Mouse (Mus musculus): Measurements from ENCODE around the gene Mast4. TPM values are rescaled to one million over a fixed set of nuclear protein-coding genes. Genes with fewer than 3 reads are reported as not detected.

The Mast4 gene
- polyA plus RNA-seq, 1 experiment = 7.9 TPM

DNA sequence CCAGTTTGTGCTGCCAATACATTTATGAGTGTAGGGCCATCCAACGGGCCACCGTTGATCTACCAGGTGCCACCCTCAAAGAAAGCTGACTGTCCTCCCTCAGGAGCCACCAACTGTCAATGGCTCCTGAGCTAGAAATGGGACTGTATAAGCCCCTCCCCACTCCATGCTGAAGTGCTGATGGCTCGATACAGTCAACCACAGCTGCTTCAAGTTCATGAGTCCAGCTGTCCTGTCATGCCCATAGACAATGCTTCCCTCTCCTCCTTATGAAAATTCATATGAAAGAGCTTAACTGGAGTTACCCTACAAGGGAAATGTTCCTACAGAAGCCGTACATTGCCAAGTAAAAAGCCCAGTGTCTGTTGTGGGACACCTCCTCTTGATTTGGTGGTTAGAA is 93.2 kb downstream of the Mast4 start:
- DNase-seq (ENCODE audit: low read depth) = no peak

DNA sequence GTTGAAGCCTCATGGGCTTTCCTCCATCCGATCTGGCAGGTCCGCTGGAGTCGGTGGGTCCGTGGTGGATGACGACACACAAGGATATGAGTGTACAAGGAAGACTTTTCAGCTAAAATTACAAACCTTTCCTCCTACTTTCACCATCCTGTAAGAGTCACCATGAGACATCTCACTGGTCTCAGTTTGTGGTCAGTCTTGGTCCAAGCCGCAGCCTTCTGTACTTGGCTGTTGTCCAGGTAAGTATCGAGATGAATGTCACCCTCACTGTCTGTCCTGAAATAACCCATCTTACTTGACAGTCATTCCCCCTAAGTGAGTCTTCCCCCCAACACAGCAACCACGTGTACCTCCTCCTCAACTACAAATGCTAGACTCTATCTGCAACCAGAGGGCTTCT is 94.6 kb downstream of the Mast4 start:
- no peak for DNase-seq (ENCODE audit: low read depth)

DNA sequence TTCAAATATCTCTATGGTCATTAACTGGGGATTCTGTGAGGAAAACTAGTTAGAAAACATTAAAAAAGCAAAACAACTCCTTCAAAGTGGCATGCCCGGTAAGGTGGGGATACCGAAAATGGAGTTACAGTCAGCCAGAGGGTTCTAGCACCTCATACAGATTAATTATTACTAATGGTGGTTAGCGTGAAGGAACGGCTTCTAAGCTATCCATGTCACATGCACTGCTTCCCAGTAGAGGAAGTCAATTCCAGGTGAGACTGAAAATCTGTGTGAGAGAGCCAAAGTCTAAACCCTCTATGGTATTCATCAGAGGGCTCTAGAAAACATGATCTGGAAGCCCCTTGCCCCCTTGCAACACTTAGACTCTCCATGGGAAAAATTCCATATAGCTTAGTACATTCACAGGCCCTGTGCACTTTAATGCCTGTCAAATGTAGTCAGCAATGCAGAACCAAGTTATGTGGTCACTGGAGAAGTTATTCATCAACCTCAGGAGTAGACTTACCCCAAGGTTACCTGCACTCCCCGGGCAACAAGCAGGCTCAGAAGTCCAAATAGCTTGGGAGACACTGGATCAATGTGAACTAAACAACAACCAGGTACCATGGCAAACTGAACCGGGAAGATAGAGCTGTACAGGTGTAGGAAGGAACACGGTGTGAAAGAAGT is 96.1 kb downstream of the Mast4 start:
- no peak for DNase-seq (ENCODE audit: low read depth)

DNA sequence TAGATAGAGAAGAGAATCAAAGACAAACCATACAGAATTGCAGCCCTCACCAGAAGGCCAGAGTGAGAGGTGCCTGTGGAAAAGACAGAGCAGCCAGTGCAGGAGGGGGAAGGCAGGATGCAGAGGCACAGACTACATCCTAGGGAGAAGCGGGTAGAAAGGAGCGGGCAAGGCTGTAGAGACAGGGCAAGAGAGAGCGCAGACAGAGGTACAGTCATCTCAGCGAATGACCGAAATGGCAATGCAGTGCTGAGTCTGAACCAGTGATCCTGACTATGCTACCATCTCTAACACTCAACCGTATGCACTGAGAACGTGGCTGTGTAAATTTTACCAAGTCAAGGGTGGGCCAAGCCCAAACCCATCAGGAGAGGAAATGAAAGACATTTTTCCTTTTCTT is 102.1 kb downstream of the Mast4 start:
- DNase-seq (ENCODE audit: low read depth) = no peak

DNA sequence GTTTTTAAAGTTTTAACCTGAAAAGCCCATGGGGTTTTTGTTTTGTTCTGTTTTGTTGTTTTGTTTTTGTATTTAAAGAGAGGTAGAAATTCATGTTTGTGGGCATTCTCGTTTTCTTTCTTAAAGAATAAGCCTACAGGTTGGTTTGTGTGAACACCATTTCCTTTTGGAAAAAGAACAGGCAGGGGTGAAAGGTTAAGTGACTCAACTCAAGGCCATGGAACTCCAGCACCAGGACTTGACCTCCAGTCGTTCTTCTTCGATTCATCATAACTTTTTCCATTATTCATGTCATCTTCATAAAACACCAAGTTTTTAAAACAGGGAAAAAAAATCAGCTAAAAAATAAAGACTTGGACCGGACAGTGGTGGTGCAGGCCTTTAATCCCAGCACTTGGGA is 105.2 kb downstream of the Mast4 start:
- DNase-seq (ENCODE audit: low read depth) = no peak

DNA sequence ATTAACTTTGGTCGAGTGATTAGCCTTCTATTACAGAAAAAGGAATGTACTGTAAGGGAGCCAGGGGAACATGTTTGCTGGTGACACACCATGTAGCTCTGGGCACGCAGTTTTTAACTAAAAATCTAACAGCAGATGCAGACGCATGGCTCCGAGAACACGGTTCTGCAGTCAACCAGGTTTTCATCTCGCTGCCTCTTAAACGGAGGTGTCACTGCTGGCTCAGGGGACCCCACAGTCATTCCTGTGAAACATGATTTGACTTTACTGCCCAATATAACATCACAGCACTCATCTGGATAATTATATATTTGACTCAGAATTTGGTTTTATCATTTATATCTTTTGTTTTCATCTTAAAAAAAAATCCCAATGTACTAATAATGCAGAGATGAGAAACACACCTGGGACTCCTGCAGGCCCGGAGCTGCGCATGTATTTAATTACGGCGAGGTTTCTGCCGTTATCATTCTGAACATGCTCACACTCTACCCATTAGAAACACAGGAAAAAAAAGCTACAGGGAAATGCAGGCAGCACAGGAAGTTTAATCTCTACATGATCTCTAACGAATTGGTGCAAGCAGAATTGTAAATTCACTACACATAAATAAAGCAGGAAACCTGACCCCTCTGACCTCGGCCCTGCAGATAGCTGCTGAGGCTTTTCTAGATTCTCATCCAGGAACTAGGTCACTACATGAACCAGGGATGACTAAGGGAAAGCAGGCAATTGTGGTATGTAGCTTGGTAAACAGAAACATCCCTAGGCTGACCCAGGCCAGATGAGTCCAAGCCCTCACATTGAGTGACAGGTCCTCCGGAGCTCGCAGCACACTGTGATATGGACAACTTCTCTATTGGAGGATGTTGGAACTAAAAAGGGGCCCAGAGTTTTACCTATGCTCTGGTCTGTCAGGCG is 108.1 kb downstream of the Mast4 start:
- DNase-seq (ENCODE audit: low read depth) = no peak

DNA sequence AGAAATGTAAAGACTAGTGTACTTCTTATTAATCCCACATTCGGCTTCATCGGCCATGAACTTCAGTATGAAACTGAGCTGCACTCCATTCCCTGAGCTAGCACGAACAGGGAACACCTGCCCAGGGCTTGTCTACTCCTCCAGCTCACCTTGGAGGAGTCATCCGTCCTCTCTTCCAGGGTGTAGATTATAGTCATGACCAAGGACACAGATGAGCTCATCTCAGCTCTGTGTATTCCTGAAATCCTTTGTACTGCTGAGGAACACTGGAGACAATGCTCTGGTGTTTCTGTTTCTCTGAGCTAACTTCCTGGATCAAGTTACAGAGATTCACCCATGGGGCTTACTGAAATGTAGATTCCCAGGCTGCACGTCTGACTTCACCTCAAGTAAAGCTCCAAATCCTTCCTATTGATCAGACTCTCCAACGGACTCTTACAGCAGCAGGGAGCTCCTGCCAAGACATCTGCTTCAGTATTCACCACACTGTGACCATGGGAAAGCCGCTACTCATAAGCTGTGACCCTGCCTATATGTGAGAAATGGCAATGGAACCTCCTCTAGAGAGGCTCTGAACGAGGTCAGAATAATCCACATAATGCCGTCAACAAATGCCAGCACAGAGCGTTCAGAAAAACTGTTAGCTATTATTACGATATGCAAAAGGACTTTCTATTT is 108.9 kb downstream of the Mast4 start:
- DNase-seq (ENCODE audit: low read depth) = no peak

DNA sequence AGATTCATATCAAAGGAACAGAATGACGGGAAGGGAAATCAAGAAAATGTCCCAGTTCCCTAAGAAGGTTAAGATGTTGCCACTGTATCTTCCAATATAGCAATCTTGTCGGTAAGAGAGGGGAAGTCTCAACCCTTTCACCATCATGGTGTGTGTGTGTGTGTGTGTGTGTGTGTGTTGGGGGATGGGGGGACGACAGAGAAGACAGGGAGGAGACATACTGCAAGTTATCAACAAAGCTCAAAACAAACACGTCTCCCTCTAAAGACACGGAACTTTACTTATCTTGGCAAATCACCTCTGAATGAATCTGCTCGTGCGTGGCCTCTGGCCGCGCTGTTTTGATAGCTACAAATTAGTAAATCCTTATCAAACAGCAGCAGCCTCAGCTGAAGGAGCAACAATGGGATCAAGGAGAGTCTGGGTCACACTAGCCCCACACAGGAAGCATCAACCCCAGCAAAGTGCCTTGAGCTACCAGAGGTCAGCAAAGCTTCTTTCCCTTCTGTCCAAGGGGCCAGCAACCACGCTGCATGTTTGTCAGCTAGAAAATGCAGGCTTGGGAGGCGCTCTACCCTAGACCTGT is 113.7 kb downstream of the Mast4 start:
- DNase-seq (ENCODE audit: low read depth) = no peak

DNA sequence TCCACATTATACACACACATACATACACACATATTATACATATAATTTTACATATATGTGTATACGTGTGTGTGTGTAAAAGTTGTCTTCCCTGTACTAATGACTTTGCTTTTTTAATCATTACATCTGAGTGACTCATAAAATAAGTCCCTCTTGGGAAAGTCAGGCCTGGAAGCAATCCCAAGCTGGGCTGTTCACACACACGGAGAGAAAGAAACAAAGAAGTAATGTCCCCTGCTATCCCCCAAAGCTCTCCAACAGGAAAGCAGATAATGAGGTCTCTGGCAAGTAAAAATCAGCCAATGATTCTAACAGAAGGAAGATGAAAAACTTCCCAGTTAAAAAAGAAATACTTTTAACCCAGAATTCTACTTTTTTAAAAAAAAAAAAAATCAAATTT is 114.3 kb downstream of the Mast4 start:
- DNase-seq (ENCODE audit: low read depth) = no peak

DNA sequence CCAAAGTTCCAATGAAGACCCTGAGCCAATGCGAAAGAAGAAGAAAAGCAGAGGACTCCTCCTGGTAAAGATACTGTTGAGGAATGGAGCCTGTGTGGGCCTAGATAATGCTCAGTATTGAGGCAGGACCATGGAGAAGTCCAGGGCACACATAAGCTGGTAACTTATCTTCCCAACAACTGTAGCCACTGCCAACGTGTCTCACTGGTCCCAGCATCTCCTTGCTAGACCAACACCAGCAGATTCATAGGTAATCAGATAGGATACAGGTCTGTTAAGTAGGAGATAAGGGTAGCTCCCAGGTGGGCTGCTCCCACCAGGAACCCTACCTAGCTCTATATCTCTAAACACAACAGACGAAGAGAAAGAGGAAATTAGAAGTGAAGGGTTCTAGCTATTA is 116.8 kb downstream of the Mast4 start:
- no peak for DNase-seq (ENCODE audit: low read depth)

DNA sequence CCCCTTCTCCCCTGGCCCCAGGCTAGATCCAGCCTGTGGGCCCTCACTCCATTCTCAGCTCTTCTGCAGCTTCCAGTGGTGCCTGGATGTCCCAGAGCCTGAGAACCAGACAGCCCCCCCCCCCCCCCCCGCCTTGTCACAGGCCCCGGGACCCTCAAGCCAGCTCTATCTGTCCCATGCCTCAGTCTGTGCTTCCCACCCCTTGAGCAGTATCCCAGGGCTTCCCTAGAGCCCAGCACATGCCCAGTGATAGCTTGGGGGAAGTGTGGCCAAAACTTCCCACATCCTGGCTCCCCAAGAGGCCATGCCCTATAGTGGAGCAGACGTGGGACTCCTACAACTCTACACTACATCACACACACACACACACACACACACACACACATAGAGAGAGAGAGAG is 119.8 kb downstream of the Mast4 start:
- no peak for DNase-seq (ENCODE audit: low read depth)

DNA sequence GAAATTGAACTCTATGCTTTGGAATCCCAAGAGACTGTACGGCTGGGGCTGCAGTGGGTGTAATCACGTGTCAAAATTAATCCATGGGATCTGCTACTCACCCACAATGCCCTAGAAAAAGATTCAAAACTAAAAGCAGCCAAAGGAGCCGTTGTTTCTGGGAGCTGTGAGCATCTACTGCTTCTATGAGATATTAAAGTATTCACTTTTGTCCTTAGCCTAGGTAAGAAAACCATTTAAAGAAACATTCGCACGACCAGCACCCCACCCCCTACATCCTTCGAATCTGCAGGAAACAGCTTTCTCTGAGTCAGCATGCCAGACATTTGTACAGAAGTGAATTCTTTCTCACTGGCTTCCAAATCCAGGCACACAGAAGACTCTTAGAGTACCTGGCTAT is 122.3 kb downstream of the Mast4 start:
- no peak for DNase-seq (ENCODE audit: low read depth)

DNA sequence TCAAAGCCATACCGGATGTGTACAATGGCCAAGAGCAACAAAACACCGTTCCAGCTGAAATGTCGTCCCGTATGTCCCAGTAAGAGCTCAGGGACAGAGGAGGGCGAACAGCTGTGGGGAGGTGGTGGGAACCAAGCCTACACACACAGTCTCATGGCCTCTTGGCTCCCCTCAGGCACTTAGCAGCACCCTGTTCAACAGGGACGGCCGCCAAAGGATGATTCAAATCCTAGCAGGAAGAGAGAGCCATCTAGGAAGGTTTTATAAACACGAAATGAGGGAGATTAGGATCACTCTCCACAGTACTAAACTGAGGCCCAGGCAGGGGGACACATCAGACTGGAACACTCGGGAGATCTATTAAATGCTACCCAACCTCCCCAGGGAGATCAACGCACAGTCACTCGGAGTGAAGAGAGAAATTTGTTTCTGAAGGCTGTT is 122.8 kb downstream of the Mast4 start:
- peak; percentile 83 for DNase-seq (ENCODE audit: low read depth)

DNA sequence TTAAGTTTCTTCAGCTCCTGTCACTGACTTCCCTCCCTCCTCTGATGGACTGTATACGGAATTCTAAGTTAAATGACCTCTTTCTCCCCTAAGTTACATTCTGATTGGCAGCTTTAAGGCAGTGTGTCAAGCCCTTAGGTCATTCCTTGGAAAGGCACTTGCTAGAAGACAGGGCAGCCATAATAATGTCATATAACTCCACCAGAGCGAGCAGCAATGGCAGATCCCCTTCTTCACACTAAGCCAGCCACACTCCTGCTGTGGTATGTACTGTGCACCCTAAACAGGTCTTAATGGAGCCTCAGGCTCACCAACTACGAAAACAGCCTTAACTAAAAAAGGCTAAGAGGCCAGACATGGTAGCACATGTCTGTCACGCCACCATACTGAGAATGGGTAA is 123.6 kb downstream of the Mast4 start:
- DNase-seq (ENCODE audit: low read depth) = no peak

DNA sequence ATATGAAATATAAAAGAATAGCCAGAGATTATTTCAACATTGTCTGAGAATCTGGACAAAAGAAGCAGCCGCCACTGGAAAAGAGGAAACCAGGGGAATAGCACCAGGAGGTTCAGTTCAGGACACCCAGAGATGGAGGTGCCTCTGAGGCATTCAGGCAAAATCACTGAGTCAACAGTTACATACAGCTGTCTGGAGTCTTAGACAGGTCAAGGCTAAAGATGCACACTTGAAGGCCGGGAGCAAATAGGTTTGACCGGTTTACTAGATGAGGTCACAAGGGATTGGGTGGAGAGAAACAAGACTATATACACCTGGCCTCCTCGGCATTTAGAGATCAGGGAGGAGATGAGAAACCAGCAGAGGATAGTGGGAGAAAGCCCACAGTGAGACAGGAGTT is 127.1 kb downstream of the Mast4 start:
- DNase-seq (ENCODE audit: low read depth) = no peak

DNA sequence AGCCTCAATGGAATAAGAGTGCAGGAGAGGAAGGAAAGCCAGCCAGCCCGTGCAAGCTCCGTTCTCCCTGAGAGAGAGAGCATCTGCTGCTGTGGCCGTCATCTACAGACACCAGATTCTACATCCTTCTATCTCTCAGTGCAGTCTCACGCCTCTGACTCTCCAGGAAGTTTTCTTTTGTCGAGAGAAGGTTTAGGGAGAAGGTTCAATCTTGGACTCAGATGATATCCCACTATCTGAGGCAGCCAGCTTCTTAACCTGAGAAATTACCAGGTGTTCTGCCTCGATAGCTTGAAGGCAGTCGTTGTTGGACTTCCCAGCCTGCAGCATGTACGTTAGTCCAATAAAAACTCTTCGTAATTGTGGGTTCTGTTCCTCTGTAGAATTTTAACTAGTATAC is 127.7 kb downstream of the Mast4 start:
- DNase-seq (ENCODE audit: low read depth) = no peak

DNA sequence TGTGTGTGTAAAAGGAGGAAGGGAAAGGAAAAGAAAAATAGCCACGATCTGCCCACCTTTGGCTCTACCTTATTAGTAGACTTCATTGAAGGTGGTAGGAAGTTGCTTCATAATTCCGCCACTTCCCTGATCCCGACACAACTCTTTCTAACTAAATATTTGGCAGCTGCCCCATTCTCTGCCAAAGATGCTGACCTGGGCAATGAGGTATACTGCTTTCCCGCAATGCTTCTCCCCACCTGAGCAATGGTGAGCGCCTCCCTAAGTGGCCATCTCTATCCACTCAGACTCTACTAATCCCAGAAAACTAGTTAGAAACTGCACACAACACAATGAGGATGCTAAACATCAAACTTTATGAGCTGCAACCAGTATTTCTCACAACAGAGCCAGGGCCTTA is 129.1 kb downstream of the Mast4 start:
- DNase-seq (ENCODE audit: low read depth) = no peak

DNA sequence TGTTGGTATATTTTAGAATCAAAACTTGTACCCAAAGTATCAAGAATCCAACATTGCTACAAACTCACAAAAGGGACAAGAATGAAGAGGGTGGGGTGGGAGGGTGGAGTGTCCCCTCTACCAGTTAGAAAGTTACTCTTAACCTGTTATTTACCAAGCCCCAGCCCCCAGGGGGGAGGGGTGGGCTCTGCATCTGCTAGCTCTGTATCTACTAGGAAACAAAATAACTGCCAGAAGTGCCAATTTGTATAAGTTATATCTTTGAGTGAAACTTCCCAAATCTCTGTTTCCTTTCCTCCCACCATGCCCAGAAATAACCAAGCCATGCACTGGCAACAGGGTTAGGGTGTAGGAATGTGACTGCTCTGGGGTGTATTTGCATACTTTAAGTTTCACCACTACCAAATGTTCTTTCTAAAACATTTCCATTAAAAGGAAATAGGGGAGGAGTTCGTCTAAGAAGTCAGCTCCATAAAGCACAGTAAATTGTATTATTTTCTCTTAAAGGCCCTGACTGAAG is 130.9 kb downstream of the Mast4 start:
- DNase-seq (ENCODE audit: low read depth) = no peak

DNA sequence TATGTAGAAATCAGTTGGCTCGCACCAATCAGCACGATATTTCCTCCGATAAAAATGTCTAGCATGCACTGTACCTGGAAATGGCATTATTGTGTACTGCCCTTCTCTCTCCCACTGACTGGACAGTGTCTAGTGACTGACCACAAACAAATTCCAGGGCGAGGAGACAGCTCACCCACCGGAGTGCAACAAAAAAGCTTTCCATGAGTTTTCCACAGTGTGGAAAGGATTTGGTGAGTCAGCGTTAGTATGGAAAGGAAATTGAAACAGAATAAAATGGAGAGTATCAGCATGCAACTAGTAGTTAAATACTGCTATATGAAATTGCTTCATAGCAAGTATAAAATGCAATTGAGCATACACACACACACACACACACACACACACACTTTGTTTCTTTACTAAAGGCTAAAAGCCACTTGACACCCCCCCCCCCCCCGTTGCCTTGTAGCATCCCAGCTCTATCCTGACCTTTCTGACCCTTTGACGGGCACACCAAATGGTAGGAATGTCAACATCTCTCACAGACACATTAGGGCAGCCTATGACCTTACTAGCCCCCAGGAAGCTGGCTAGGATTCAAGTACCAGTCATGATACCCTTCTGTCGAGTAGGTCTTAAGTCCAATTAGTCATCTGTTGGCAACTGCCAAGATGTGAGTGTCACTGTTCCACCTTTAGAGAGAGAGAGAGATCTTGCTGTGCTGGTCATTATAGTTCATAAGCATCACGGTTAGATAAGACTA is 133.1 kb downstream of the Mast4 start:
- DNase-seq (ENCODE audit: low read depth) = no peak

DNA sequence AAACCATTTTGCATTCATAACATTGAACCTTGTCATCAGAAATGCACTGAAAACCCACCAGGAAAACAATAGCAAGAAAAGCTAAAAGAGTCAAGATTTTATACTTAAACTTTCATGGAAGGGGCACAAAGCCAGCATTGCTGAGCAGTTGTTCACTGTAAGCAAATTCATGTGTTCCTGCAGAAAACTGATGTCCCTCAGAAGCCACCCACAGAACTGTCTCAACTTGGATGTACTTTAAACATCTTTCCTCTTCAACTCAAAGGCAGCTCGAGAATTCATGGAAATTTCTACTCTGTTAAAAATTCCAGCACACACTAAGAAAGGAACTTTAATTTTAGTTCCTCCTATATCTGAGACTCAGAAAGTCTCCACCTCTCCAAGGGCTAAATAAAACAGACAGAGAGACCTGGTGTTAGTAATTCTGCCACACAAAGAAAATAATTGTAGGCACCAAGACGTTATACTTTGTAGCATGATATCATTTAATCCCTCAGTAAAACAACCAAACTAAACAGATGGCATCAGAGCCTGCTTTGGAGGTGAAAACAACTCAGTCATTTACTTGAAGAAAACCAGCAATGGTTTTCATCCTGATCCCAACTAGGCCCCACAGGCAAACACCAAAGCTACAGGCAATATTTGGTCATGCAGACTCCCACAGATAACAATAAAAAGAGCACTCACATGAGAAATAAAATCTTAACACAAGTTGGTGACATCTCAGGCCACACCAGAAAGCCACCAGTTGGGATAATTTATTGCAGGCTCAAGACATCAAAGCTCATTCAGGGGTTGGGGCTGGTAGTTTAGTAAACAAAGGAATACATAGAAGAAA is 134.3 kb downstream of the Mast4 start:
- DNase-seq (ENCODE audit: low read depth) = no peak

All from gonadal fat pad, adult 2 months (tissue).